ENCODE assay signal across 13 mouse cellular contexts in the genomic region with DNA sequence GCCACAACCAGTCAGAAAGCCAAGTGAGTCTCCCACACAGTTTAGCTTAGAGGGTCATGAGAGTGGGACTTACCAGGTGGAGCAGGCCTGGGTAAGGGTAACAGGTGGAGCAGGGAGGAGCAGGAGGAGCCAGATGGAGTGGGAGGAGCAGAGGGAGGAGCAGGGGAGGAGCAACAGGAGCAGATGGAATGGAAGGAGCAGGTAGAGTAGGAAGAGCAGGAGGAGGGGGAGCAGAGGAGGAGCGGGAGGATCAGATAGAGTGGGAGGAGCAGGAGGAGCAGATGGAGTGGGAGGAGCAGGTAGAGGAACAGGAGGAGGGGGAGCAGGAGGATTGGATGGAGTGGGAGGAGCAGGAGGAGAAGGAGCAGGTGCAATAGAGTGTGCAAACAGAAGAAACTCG.
"Had no signal": no experiment of that assay in that cellular context is flagged by ENCODE, and none has a peak within 500 bp of the region (broad histone marks: within the 10 kb centered on the region; RNA-seq: fewer than 3 reads in every experiment).

No protein-coding gene starts in this region.

- H3K36me3 ChIP-seq: limb, embryonic 13.5 days; midbrain, embryonic 12.5 days; neural tube, embryonic 13.5 days had no signal

- DNase-seq: kidney, postnatal 36 days; left cerebral cortex, postnatal 4 days; lung, embryonic 14.5 days; lung, postnatal 10 days; lung, postnatal 4 days; thymus, postnatal 36 days had no signal

- H3K9ac ChIP-seq: limb, embryonic 13.5 days; liver, embryonic 14.5 days; lung, embryonic 14.5 days; midbrain, embryonic 12.5 days; neural tube, embryonic 13.5 days had no signal

- H3K27ac ChIP-seq: kidney, postnatal 0 days; layer of hippocampus, adult 2 months; limb, embryonic 13.5 days; liver, embryonic 14.5 days; midbrain, embryonic 12.5 days; neural tube, embryonic 13.5 days had no signal

- H3K9me3 ChIP-seq: limb, embryonic 13.5 days; midbrain, embryonic 12.5 days; neural tube, embryonic 13.5 days had no signal

- H3K27me3 ChIP-seq: limb, embryonic 13.5 days; neural tube, embryonic 13.5 days had no signal

- H3K4me3 ChIP-seq: layer of hippocampus, adult 2 months; limb, embryonic 13.5 days; midbrain, embryonic 12.5 days; neural tube, embryonic 13.5 days had no signal

- H3K4me1 ChIP-seq: midbrain, embryonic 12.5 days had no signal

- ATAC-seq: midbrain, embryonic 16.5 days had no signal

- H3K4me2 ChIP-seq: limb, embryonic 13.5 days; lung, embryonic 14.5 days; midbrain, embryonic 12.5 days; neural tube, embryonic 13.5 days had no signal
